Mouse (Mus musculus) B cell, adult 2 months (primary cell): Measurements from ENCODE around the gene Capn13.
A peak's percentile ranks its signal among the peaks of the same experiment; 100 is the strongest.
"Not testable (repeated sequence)": the region's sequence is repeated elsewhere in the genome, so short reads cannot be mapped to it uniquely, and the experiment has no call there.

Source experiments
- DNase-seq, 2 experiments: peaks; one replicate each; pipeline ENCODE4 v3.0.0; 2022

Gene Capn13

DNA sequence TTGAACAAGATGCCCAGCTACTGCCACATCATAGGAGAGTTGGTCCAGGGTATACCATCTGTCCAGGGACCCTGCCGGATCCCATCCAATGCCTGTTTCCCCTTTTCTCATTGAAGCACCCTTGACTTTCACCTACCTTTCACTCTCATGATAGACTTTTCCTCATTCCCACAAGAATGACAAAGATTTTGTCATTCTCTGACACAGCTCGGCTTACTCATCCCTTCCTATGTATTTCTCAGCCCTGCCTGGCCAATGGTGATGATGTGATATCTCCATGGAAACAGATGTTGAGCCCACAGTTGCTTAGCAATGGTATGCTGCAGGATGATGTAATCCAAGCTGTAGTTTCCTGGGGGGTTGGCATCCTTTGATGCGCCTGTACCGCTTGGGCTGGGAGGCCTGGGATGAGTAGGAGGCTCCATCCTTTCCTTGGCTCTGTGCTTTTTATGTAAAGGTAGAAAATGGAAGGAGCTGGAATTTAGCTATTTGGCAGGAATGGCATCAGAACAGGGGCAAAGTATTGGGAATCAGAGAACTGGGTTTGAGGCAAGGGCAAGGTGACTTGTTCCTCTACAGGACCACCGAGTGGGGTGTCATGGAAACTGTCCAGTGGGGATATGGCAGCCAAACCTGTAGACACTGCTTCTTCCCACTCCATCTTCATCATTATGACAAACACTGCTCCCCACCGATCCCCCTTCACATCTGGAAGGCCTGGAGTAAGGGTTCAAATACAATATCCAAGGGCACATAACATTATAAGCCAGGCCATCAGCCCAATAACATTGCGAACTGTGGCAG, 128.7 kb downstream of the Capn13 start:
- no peak for DNase-seq

- DNase-seq: peak in 1 of 2 experiments; percentile 37
Measured at GRCm38 (mm10) chr17:73270871-73271796, 129.5 kb downstream of the Capn13 start.

DNA sequence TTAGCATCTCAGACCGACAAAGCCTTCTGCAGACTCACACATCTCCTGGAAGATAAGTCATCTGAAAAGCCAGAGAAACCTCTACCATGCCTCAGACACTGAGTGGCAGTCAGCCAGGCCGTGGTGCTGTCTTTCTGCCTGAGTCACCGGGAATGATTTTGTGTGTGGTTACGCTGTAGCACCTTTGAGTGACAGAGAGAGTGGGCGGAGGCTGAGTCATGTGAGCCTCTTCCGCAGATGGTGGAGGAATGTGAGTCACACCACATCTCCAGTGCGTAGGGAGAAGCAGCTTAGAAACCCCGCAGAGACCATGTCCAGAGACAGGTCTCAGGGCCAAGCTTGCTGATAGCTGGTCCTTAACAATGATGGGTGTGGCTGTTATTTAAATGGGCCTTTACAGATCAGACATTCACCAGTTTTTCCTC, 137.6 kb downstream of the Capn13 start:
- DNase-seq: peak; percentile 78 to 80

GRCm38 (mm10) chr17:73262558-73262957, 138.1 kb downstream of the Capn13 start:
- no peak for DNase-seq

DNA sequence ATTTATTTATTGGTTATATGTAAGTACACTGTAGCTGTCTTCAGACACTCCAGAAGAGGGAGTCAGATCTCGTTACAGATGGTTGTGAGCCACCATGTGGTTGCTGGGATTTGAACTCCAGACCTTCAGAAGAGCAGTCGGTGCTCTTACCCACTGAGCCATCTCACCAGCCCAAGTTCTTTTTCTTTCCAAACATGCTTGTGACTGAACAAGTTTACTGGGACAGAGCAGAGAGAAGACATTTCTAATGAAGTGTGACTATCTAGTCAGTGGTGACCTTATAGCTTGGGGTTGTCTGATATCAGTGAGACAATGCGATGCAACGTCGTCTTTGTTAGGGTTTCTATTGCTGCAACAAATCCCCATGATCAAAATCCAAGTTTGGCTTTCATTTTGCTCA, 141.4 kb downstream of the Capn13 start:
- DNase-seq: not testable (repeated sequence)

GRCm38 (mm10) chr17:73258620-73259019, 142.0 kb downstream of the Capn13 start:
- DNase-seq: peak; percentile 61 to 64
